Mouse (Mus musculus) ovary, adult 18-20 months (tissue): ENCODE measurements around the gene Rnaseh2a.

Experiments used
- DNase-seq: peaks from one replicate; pipeline ENCODE4 v3.0.0; 2022; ENCODE audit warnings: low spot score, mixed read lengths

The Rnaseh2a gene

DNA sequence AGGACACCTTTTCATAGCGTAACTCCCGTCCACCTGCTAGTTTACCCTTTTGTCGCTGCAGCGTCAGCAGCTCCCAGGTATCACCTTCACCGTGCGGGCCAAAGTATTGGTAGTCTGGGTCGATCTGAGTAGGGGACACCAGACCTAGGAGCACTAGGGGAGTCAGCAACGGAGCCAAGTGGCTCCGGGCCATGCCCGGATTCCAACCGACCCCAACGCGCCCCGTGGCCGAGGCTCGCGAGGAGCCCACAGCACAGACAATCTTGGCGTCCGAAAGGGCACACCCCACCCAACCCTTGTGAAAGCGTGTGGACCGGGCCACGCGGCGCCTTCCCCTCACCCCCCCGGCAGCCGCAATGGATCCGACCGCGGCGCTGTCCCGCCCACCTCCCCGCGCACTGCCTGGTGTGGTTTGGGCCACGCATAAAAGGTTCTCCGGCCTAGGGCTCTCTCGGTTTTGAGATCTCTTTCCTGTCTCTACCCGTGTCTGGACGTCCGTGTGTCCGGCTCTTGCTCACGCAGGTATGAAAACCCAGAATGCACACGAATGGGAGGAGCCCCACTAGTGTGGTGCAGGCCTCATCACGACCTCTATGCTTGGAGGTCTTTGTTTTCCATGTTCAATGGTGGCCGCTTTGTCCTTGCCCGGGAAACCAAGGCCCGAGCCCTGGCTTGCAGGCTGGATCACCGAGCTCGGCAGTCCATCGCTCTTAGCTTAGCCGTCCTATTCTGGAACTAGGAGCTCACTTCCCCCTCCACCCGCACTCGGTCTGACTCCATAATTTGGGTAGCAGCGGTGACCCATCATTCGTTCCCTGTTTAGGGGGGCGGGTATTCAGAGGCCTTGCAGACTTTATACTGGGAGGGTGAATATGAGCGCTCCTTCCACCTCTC, at the start of gene Rnaseh2a, which contains the start of the genes Gm49661 and Prdx2:
Rnaseh2a (minus strand) TSS at position 527 of the 894 bp plus-strand sequence.
Gm49661 (minus strand) TSS at position 193 of the 894 bp plus-strand sequence.
Prdx2 (plus strand) TSS at position 347 of the 894 bp plus-strand sequence.
- DNase-seq: peak; percentile 67

DNA sequence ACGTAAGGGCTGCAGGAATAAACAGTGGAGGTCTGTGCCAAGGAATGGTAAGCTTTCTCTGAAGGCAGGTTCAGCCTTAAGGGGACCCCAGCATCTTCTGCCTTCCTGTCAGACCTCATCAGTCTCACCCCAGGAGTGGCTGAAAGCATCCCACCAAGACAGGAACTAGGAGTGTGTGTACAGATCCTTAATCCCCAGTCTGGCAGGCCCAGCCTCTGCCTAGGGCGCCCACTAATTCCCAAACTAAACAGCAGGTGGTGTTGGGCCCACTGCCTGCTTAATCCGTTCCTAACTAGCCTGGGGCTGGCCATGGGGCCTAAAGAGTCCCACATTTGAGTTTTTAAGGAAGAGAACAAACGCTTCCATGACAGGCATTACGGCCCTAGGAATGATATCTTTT, 47.6 kb upstream of the Rnaseh2a start:
- no peak for DNase-seq

DNA sequence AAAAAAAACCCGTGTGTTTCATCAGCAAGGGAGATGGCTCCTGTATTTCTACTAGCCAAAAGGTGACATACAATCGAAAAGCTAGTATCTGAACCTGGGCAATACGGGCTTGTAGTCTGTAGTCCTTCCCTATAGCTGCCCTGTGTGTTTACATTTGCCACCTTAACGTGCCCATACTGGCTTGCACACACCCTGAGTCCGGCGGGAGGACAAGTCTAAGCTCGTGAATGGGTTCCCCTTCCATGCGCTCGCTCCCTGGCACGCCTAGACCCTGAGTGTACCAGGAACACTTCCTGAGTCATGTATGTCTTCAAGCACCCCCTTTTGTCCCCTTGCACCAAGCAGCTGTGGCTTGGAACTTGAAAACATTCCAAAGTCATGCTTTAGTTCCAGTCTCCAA, 47.2 kb upstream of the Rnaseh2a start:
- DNase-seq: no peak

DNA sequence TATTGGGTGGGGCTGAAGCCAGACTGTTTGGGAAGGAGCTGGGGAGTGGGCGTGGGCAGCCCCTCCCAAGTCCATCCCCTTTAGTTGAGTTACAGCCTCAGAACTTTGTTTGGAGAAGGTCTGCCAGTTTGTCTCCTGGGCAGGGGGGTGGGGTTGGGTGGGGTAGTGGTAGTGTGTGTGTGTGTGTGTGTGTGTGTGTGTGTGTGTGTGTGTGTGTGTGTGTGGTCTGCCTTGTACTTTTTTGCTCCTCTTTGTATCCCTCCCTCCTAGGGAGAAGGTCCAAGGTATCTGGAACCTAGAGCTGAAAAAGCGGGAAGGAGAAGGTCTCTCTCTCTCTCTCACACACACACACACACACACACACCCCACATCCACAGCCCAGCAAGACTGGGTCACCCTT, 44.9 kb upstream of the Rnaseh2a start, which contains the start of gene Best2:
Best2 (minus strand) TSS at position 101 of the 400 bp plus-strand sequence.
- no peak for DNase-seq

DNA sequence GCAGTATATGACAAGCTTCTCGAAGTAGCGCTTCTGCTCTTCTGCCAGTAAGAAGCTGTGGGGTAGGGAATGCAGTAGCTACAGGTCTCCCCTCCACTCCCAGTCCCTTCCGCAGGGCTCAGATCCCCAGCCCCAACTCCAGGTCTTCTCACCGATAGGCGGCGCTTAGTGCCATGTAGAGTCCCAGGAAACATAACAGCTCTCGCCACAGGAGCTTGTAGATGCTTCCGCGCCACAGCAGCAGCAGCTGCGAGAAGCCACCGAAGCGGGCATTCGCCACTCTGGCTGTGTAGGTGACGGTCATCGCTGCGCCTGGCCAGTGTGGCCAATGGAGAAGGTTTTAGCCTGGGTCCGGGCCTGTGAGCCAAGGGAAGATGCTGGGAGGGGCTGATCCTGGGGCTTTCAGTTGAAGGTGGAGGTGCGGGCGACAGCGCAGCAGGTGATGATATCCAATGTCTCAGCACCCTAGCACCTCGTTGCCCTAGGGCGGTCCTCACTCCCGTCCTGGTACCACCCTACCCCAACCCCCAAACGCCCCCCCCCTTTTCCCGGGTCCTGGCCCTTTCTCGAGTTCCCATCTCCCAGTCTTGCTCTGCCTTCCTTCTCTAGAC, 43.8 kb upstream of the Rnaseh2a start:
- no peak for DNase-seq

DNA sequence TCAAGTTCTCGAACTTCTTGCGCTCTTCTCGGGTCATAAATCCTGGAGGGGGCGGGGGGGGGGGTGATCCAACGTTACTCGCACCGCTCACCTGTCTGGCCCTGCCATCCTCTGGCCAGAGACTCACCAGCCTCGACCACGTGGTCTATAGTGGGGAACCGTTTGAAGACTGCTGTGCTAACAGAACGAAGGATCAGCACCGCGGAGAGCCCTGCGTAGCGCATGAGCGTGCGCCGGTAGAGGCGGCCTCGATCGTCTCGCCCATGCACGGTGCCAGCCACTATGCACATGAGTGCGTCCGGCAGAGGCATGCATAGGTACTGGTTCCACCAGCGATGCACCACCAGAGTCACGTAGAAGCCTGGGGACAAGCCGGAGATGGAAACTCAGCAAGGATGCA, 41.7 kb upstream of the Rnaseh2a start:
- no peak for DNase-seq

DNA sequence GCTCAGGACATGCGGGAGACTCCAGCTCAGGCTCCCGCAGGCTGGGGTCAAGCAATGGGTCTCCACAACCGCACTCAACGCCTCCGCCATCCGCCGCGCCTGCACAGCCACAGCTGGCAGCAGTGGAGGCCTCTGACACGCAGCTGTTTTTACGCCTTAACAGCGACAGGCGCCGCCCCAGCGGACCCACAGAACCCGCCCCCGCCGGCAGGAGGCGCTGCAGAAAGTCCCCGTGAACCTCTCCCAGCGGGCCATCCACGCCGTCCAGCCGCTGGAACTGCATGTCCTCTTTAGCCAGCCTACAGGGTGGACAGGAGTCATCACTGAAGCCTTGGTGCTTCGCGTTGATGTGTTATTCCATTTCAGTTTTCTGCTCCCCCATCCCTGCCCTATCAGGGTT, 38.1 kb upstream of the Rnaseh2a start:
- no peak for DNase-seq

DNA sequence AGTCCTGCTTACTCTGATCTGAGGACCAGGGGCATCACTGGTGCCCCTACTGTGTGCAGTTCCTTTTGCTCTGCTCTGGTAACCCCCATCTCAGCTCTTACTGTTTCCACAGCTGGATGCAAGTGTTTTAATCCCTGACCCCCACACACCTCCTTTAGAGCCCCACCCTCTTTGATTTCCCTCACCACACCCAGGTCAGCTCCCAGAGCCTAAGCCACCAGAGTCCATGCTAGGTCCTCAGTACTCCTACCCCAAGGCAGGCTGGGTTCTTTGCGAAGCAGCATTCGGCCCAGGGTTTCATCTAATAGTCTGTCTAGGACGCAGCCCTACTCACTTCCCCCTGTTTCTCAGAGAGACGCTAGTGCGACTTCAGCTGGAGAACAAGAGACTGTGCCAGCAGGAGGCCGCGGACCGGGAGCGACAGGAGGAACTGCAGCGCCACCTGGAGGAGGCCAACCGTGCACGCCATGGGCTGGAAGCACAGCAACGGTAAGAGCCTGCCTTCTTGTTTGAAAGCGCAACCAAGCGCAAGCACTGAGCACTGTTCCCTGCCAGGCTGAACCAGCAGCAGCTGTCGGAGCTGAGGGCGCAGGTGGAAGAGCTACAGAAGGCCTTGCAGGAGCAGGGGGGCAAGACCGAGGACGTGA, 28.2 kb upstream of the Rnaseh2a start:
- DNase-seq: peak; percentile 69

DNA sequence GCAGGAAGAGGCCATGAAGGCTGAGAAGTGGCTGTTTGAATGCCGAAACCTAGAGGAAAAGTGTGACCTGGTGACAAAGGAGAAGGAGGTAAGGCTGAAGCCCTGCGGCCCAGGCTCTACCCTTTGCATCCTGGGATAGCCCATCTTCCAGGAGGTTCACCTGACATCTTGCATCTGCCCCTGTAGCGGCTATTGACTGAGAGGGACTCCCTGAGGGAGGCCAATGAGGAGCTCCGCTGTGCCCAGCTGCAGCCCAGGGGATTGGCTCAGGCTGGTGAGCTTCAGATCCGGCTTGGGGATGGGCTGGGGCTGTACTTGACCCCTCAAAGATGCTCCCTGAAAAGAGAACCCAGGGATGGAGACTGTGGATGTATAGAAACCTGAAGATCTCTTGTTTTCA, 27.4 kb upstream of the Rnaseh2a start:
- DNase-seq: no peak

DNA sequence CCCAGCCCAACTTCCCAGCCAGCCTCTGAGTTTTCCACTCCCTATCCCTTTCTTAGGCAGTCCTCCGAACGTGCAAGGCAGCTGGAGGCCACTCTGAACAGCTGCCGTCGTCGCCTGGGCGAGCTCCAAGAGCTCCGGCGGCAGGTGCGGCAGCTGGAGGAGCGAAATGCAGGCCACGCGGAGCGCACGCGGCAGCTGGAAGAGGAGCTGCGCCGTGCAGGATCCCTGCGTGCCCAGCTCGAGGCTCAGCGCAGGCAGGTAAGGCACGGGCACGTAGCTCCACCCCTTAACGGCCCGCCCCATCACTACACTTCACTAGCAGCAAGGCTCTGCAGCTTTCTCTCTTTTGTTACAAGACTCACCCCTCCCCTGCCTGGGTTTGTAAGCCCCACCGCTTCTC, 26.1 kb upstream of the Rnaseh2a start:
- DNase-seq: no peak

DNA sequence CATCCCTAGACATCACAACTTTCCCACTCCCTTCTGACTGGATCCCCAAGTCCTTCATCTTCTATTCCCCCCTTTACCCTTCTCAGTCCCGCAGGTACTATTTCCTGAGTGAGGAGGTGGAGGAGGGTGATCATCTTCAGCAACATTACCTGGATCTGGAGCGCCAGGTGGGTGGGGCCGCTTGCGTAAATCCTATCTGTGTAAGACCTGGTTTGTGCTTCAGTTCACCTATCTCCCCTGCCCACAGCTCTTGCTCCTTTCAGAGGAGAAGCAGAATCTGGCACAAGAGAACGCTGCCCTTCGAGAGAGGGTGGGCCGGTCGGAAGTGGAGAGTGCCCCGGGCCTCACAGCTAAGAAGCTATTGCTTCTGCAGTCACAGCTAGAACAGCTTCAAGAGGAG, 24.8 kb upstream of the Rnaseh2a start:
- DNase-seq: no peak

DNA sequence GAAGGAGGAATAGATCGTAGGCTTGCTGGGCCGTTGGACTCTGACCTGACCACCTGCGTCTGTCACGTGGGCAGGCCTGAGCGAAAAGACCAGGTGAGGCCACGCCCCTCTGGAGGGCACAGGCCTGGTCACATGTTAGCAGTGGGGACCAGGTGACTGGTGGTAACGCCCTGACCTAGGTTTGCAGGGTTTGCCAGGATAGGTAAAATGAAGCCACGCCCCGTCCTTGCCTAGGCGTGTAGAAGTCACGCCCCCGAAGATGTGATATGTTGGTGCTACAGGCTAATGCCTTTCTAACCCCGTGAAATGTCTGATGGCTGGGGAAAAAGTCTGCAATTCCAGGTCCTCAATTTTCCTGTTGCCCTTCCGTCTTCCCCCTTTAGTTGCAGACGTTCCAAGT, 21.3 kb upstream of the Rnaseh2a start:
- DNase-seq: no peak

DNA sequence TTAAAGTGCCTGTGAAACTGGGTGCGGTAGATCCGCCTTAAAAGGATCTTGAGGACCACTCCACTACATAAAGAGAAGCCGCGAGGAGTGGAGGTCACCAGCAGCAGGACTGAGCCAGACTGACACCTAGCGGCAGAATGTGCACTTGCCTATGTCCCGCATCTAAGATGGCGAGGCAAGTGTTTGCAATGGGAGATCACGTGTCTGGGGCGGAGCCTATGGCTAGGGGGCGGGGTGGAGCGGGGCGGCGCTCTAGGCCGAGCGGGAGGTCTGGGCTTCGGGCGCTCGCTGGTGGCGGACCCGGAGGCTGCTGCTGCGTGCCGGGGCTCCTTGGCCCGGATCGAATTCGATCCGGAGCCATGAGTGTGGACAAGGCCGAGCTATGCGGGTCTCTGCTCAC, 20.8 kb upstream of the Rnaseh2a start, which contains the start of gene Hook2:
Hook2 (plus strand) TSS at position 255 of the 400 bp plus-strand sequence.
- peak; percentile 93 for DNase-seq

DNA sequence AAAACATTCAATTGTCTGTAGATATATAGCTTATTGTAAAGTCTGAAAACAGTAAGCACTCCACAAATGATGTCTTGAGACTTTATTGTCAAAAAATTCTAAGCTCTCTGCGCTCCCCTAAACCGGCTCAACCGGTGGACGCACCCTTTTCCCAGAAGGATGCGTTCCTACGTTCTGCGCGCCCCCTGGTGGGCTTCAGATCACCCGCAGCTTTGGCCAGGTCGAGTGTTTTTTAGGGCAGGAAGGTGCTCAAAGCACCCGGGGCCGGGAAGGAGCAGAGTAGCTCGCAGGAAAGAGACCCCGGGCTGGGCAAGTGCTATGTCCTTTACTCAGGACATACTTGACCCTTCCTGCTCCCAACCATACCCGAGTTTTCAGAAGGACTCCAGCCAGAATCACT, 20.2 kb upstream of the Rnaseh2a start:
- DNase-seq: peak; percentile 80

DNA sequence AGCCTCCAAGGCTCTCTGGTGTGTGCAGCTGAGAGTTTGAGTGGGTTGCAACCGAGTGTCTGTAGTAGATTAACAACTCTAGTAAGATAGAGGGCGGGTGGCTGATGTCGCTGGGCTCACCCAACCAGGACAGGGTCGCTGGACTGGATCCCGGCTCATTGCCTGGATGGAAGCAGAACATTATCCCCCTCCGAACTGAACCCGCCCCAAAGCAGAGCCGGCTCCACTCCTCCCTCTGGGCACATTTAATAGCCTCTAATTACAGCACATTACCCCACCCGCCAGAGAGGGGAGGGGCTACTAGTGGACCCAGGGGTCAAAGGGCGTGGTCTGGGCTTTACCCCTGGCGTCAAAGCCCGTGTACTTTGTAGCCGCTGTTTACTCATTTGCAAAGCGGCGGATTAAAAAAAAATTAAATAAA, 19.8 kb upstream of the Rnaseh2a start:
- DNase-seq: no peak

DNA sequence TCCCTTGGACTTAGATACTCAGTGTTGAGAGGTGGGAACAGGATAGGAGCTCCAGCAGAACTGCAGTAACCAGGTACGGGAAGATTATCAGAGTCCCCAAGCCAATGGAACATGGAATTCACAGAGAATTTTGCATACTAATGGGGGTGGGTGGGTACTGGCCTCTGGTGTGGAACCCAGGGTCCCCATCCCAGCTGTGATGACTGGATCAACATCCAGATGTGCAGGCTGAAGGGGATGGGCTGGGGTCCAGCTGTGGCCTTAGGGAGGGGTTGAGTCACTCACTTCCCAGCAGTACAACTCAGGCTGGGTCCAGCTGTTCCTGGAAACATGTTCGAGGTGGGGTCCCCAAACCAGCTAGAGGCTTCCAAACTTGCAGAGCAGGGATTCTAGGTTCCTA, 18.3 kb upstream of the Rnaseh2a start:
- no peak for DNase-seq

DNA sequence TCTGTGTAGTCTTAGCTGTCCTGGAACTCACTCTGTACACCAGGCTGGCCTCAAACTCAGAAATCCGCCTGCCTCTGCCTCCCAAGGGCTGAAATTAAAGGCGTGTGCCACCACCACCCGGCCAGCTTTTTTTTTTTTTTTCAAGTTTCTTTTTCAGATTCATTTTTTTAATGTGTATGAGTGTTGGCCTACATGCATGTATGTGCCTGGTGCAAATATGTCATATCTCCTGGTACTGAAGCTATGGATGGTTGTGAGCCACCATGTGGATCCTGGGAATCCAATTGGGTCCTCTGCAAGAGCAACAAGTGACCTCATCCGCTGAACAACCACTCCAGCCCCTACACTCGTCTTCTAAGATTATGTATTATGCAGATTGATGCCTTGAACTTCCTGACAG, 17.8 kb upstream of the Rnaseh2a start:
- DNase-seq: no peak

DNA sequence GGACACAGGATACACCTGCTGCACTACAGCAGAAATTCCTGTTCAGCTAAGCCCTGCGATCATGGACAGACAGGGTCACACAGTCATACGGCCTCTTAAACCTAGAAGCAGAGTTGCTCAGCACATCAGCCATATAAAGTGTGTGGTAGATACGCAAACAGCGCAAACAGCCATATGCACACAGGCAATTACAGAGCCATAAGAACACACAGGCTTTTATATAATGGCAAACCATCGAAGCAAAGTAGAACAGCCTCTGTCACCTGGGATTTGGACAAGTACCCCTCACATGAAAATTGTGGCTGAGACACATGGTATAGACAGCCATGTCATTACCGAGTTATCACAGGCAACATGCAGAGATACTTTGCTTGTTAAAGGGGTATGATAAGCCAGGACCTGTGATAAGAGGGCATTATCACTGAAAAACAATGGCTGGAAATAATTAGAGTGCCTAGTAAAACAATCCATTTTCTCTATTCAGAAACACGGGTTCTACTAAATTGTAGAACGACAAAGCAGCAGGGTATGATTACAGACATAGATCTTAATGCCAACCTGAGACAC, 16.9 kb upstream of the Rnaseh2a start:
- no peak for DNase-seq

DNA sequence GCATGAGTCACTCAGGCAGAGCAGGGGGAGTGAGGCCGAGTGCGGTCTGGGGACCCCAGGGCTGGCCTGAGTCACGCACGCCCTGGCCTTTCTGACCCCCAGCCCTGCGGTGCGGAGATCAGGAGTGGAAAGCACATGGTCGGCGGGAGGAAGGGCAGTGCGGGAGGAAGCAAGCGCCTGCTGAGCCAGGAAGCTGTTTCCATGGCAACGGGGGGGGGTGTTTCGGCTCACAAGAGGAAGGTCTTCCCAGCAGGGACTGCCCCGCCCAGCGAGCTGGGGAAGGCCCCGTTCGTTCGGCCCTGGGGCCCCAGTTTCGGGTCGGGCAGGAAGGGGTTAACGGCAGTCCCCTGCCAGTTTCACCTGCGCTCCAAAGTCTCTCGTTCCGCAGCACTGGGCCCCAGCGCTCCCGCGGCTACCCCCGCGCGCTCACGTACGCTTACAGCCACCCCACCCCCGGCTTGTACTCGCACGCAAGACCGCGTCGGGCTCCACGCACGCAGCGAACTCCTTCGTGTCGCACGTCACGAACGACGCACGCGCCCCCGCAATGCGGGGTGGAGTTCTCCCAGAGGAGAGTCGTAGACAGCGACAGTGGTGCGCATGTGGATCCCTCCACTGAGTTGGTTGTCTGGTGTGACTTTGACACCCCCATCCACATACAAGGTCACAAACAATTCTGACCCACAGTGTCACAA, 16.3 kb upstream of the Rnaseh2a start:
- peak; percentile 82 for DNase-seq

DNA sequence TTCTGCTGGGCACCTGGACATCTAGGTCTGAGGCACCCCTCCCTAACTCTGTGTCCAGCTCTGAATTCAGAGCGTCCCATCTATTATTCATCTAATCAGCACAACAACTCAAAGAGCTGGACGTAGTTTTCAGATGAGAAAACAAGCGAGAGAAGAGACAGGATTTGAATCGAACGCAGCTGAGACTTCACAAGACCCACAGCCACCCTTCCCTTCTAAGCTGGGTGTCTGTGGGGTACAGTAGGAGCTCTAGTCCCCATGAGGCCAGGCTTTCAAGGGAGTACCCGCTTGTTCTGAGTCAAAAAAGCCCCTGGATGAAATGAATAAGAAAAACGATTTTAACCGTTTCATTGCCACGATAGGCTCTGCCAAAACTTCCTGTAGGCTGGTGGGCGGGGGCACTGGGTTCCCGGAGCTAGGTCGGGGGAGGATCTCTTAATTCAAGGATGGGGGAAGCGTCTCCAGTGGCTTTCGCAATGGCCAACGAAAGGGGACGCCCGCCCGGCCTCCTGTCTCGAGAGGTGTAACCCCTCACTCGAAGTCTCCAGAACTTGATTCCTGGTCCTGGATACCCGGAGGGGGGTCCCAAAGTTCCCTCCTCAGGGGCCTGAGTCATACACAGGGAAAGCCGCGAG, 15.6 kb upstream of the Rnaseh2a start:
- DNase-seq: no peak
